25 mouse cellular contexts compared by ENCODE assay signal in the genomic region with DNA sequence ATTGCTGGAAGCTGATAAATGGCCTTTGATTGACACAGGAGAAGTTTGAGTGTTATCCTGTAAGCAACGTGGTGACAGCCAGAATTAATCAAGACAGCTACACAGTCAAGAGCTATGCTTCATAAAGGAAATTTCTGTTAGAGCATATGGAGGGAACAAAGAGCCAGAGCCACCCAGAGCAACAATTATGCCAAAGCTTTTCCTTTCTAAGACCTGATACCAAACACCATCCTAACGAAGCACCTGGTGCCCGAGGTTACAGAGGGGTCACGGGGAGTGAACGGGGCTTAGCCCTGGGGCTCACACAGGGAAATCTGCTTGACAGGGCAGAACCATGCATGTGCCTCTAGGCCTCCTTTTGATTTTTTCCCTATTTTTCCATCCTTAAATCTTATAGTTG. TPM values are rescaled to one million over a fixed set of nuclear protein-coding genes. Genes with fewer than 3 reads are reported as not detected.
A peak's percentile ranks its signal among the peaks of the same experiment; 100 is the strongest.
DNase-seq lines count a peak whose midpoint lies in the region; ATAC-seq and TF ChIP-seq lines count a peak whose summit lies in the region.
"Had no signal": no experiment of that assay in that cellular context is flagged by ENCODE, and none has a peak within 500 bp of the region (broad histone marks: within the 10 kb centered on the region; RNA-seq: fewer than 3 reads in every experiment).

No protein-coding gene starts in this region.

- H3K9ac ChIP-seq in forebrain, embryonic 12.5 days, result no peak overlapping the region
- H3K9ac ChIP-seq in forebrain, postnatal 0 days, result no peak overlapping the region
- no peak overlapping the region for H3K9ac ChIP-seq in midbrain, postnatal 0 days (replicated peaks; ENCODE audit: low read length, poor library complexity, severe bottlenecking)
- H3K9ac ChIP-seq in embryonic facial prominence, embryonic 11.5 days (replicated peaks; ENCODE audit: low read length), result no peak overlapping the region
- no peak overlapping the region for H3K9ac ChIP-seq in forebrain, embryonic 15.5 days (replicated peaks)
- H3K9ac ChIP-seq: embryonic facial prominence, embryonic 15.5 days; heart, embryonic 15.5 days; hindbrain, embryonic 13.5 days; liver, embryonic 12.5 days; liver, postnatal 0 days; midbrain, embryonic 13.5 days had no signal

- TF ChIP-seq CTCF in forebrain, postnatal 0 days (IDR thresholded peaks at IDR 0.05; ENCODE audit: low read depth), result no peak
- TF ChIP-seq CTCF in midbrain, postnatal 0 days (IDR thresholded peaks at IDR 0.05), result no peak

- H3K36me3 ChIP-seq in forebrain, embryonic 12.5 days (replicated peaks), result no peaks in the 10 kb centered on the region
- H3K36me3 ChIP-seq in forebrain, postnatal 0 days (ENCODE audit: insufficient read depth), result no peaks in the 10 kb centered on the region
- no peaks in the 10 kb centered on the region for H3K36me3 ChIP-seq in midbrain, embryonic 10.5 days
- no peaks in the 10 kb centered on the region for H3K36me3 ChIP-seq in midbrain, postnatal 0 days (ENCODE audit: insufficient read depth, low read length)
- no peaks in the 10 kb centered on the region for H3K36me3 ChIP-seq in embryonic facial prominence, embryonic 11.5 days (replicated peaks; ENCODE audit: control insufficient read depth, insufficient read depth, low read depth, low read length)
- H3K36me3 ChIP-seq in forebrain, embryonic 15.5 days, result no peaks in the 10 kb centered on the region
- H3K36me3 ChIP-seq: embryonic facial prominence, embryonic 15.5 days; heart, embryonic 15.5 days; hindbrain, embryonic 13.5 days; liver, embryonic 12.5 days; midbrain, embryonic 13.5 days had no signal

- H3K9me3 ChIP-seq in forebrain, embryonic 12.5 days, result no peaks in the 10 kb centered on the region
- H3K9me3 ChIP-seq in forebrain, postnatal 0 days (ENCODE audit: low read length), result no peaks in the 10 kb centered on the region
- no peaks in the 10 kb centered on the region for H3K9me3 ChIP-seq in midbrain, embryonic 10.5 days (replicated peaks)
- H3K9me3 ChIP-seq in midbrain, postnatal 0 days (ENCODE audit: low read length), result no peaks in the 10 kb centered on the region
- H3K9me3 ChIP-seq in embryonic facial prominence, embryonic 11.5 days (replicated peaks; ENCODE audit: control insufficient read depth, low read length), result no peaks in the 10 kb centered on the region
- H3K9me3 ChIP-seq in forebrain, embryonic 15.5 days, result no peaks in the 10 kb centered on the region
- H3K9me3 ChIP-seq: embryonic facial prominence, embryonic 15.5 days; heart, embryonic 15.5 days; hindbrain, embryonic 13.5 days; liver, embryonic 12.5 days; megakaryocyte, embryonic 14.5 days; midbrain, embryonic 13.5 days had no signal

- no peak for DNase-seq in forebrain, postnatal 0 days
- DNase-seq in midbrain, embryonic 10.5 days (ENCODE audit: low spot score), result no peak
- DNase-seq in midbrain, postnatal 0 days (ENCODE audit: low spot score), result no peak
- peak; percentile 35 for DNase-seq in embryonic facial prominence, embryonic 11.5 days (ENCODE audit: low spot score)
- DNase-seq in lung, postnatal 10 days, result no peak
- DNase-seq: adrenal gland, postnatal 25 days; cerebellum, adult 18-20 months; cerebellum, postnatal 10 days; gastrocnemius, postnatal 36 days; kidney, adult 11 months; kidney, postnatal 14 days; left cerebral cortex, postnatal 4 days; liver, postnatal 0 days; lung, postnatal 4 days; thymus, adult 2 months; thymus, postnatal 36 days had no signal

- no peak overlapping the region for H3K4me2 ChIP-seq in forebrain, embryonic 12.5 days
- no peak overlapping the region for H3K4me2 ChIP-seq in forebrain, postnatal 0 days (ENCODE audit: low read depth)
- H3K4me2 ChIP-seq in midbrain, postnatal 0 days (ENCODE audit: low read depth, low read length, poor library complexity, severe bottlenecking), result no peak overlapping the region
- no peak overlapping the region for H3K4me2 ChIP-seq in embryonic facial prominence, embryonic 11.5 days (ENCODE audit: low read depth, low read length)
- H3K4me2 ChIP-seq in forebrain, embryonic 15.5 days (replicated peaks), result no peak overlapping the region
- H3K4me2 ChIP-seq: embryonic facial prominence, embryonic 15.5 days; heart, embryonic 15.5 days; hindbrain, embryonic 13.5 days; liver, embryonic 12.5 days; midbrain, embryonic 13.5 days had no signal

- ATAC-seq in forebrain, embryonic 12.5 days (ENCODE audit: low FRiP score), result no peak
- ATAC-seq in forebrain, postnatal 0 days, result no peak
- no peak for ATAC-seq in midbrain, postnatal 0 days (ENCODE audit: low FRiP score)
- no peak for ATAC-seq in embryonic facial prominence, embryonic 11.5 days (replicated peaks; ENCODE audit: insufficient number of reproducible peaks, low FRiP score, low TSS enrichment, low read depth)
- no peak for ATAC-seq in forebrain, embryonic 15.5 days (replicated peaks)
- ATAC-seq: inflammation-experienced regulatory T-cells, adult 6 months; liver, embryonic 12.5 days; liver, postnatal 0 days; midbrain, embryonic 13.5 days had no signal

- 19% methylated on average over 5 of the region's 5 CpGs for WGBS in forebrain, embryonic 12.5 days
- 22% methylated on average over 5 of the region's 5 CpGs for WGBS in forebrain, postnatal 0 days
- WGBS in midbrain, embryonic 10.5 days, result 50% methylated on average over 5 of the region's 5 CpGs
- WGBS in midbrain, postnatal 0 days, result 38% methylated on average over 5 of the region's 5 CpGs
- WGBS in embryonic facial prominence, embryonic 11.5 days, result 45% methylated on average over 5 of the region's 5 CpGs
- 15% methylated on average over 5 of the region's 5 CpGs for WGBS in forebrain, embryonic 15.5 days

- H3K4me1 ChIP-seq in forebrain, embryonic 12.5 days, result peaks cover 34% of the 10 kb centered on the region
- H3K4me1 ChIP-seq in forebrain, postnatal 0 days (ENCODE audit: insufficient read depth), result 0 out of 2 replicates have a peak, but pooled peaks cover 5% of the 10 kb centered on the region
- peaks cover 47% of the 10 kb centered on the region for H3K4me1 ChIP-seq in midbrain, embryonic 10.5 days
- no peaks in the 10 kb centered on the region for H3K4me1 ChIP-seq in midbrain, postnatal 0 days (ENCODE audit: insufficient read depth, low read length)
- no peaks in the 10 kb centered on the region for H3K4me1 ChIP-seq in embryonic facial prominence, embryonic 11.5 days (ENCODE audit: control insufficient read depth, insufficient read depth, low read length)
- peaks cover 22% of the 10 kb centered on the region for H3K4me1 ChIP-seq in forebrain, embryonic 15.5 days

- H3K27ac ChIP-seq in forebrain, embryonic 12.5 days, result peak overlapping the region; percentile 59; the same call in 1 of the 2 replicates
- no peak overlapping the region for H3K27ac ChIP-seq in forebrain, postnatal 0 days (ENCODE audit: low read depth, low read length)
- H3K27ac ChIP-seq in midbrain, embryonic 10.5 days (replicated peaks), result peak overlapping the region; percentile 19; the same call in 1 of the 2 replicates
- no peak overlapping the region for H3K27ac ChIP-seq in midbrain, postnatal 0 days (ENCODE audit: low read depth, low read length)
- no peak overlapping the region for H3K27ac ChIP-seq in embryonic facial prominence, embryonic 11.5 days (replicated peaks; ENCODE audit: low read depth, low read length)
- peak overlapping the region; percentile 39; the same call in 1 of the 2 replicates for H3K27ac ChIP-seq in forebrain, embryonic 15.5 days (replicated peaks)
- H3K27ac ChIP-seq: embryonic facial prominence, embryonic 15.5 days; heart, embryonic 15.5 days; hindbrain, embryonic 13.5 days; liver, embryonic 12.5 days; midbrain, embryonic 13.5 days had no signal

- H3K4me3 ChIP-seq in forebrain, embryonic 12.5 days (replicated peaks), result no peak overlapping the region
- H3K4me3 ChIP-seq in forebrain, postnatal 0 days (ENCODE audit: low read depth, low read length), result no peak overlapping the region
- H3K4me3 ChIP-seq in midbrain, embryonic 10.5 days, result no peak overlapping the region
- no peak overlapping the region for H3K4me3 ChIP-seq in midbrain, postnatal 0 days (ENCODE audit: low read depth, low read length)
- H3K4me3 ChIP-seq in embryonic facial prominence, embryonic 11.5 days (ENCODE audit: low read depth, low read length), result no peak overlapping the region
- H3K4me3 ChIP-seq in forebrain, embryonic 15.5 days, result no peak overlapping the region
- H3K4me3 ChIP-seq: embryonic facial prominence, embryonic 15.5 days; heart, embryonic 15.5 days; hindbrain, embryonic 13.5 days; liver, embryonic 12.5 days; megakaryocyte, embryonic 14.5 days; midbrain, embryonic 13.5 days had no signal

- no peaks in the 10 kb centered on the region for H3K27me3 ChIP-seq in forebrain, embryonic 12.5 days
- H3K27me3 ChIP-seq in forebrain, postnatal 0 days (ENCODE audit: insufficient read depth, low read length), result no peaks in the 10 kb centered on the region
- no peaks in the 10 kb centered on the region for H3K27me3 ChIP-seq in midbrain, embryonic 10.5 days (ENCODE audit: low read depth, poor library complexity, severe bottlenecking)
- H3K27me3 ChIP-seq in midbrain, postnatal 0 days (ENCODE audit: insufficient read depth, low read length), result no peaks in the 10 kb centered on the region
- no peaks in the 10 kb centered on the region for H3K27me3 ChIP-seq in embryonic facial prominence, embryonic 11.5 days (ENCODE audit: control insufficient read depth, insufficient read depth, low read length)
- H3K27me3 ChIP-seq in forebrain, embryonic 15.5 days, result no peaks in the 10 kb centered on the region
- H3K27me3 ChIP-seq: embryonic facial prominence, embryonic 15.5 days; heart, embryonic 15.5 days; hindbrain, embryonic 13.5 days; liver, embryonic 12.5 days; megakaryocyte, embryonic 14.5 days; midbrain, embryonic 13.5 days had no signal

RNA-seq across cellular contexts. Expression of a gene that starts 3.3 kb away (rescaled TPM):
- polyA plus RNA-seq in forebrain, embryonic 12.5 days (2016; fragmentation: Nextera tagmentation; extraction: Ambion mirVana), result 6.0 and 8.3 TPM in 2 replicates
- total RNA-seq in forebrain, postnatal 0 days (2014; rRNA removed), result 3.9 and 4.6 TPM in 2 replicates
- 1.5 and 2.9 TPM in 2 replicates for polyA plus RNA-seq in forebrain, postnatal 0 days (2015; fragmentation: Nextera tagmentation; extraction: Ambion mirVana)
- 4.3 and 5.1 TPM in 2 replicates for polyA plus RNA-seq in midbrain, embryonic 10.5 days (2016; fragmentation: Nextera tagmentation; extraction: Ambion mirVana)
- total RNA-seq in midbrain, postnatal 0 days (2014; rRNA removed), result 4.2 and 7.1 TPM in 2 replicates
- polyA plus RNA-seq in midbrain, postnatal 0 days (2015; fragmentation: Nextera tagmentation; extraction: Ambion mirVana), result 1.7 and 2.0 TPM in 2 replicates
- 5.7 and 7.3 TPM in 2 replicates for polyA plus RNA-seq in embryonic facial prominence, embryonic 11.5 days (2014; fragmentation: Nextera tagmentation; extraction: Ambion mirVana)
- 5.5 and 5.7 TPM in 2 replicates for polyA plus RNA-seq in forebrain, embryonic 15.5 days (2015; fragmentation: Nextera tagmentation; extraction: Ambion mirVana)

RNA-seq across cellular contexts. Expression of a gene that starts 35.8 kb away (rescaled TPM):
- 488 and 520 TPM in 2 replicates for polyA plus RNA-seq in forebrain, embryonic 12.5 days (2016; fragmentation: Nextera tagmentation; extraction: Ambion mirVana)
- total RNA-seq in forebrain, postnatal 0 days (2014; rRNA removed), result 248 and 298 TPM in 2 replicates
- polyA plus RNA-seq in forebrain, postnatal 0 days (2015; fragmentation: Nextera tagmentation; extraction: Ambion mirVana), result 284 and 309 TPM in 2 replicates
- 302 and 314 TPM in 2 replicates for polyA plus RNA-seq in midbrain, embryonic 10.5 days (2016; fragmentation: Nextera tagmentation; extraction: Ambion mirVana)
- total RNA-seq in midbrain, postnatal 0 days (2014; rRNA removed), result 206 and 254 TPM in 2 replicates
- 273 and 320 TPM in 2 replicates for polyA plus RNA-seq in midbrain, postnatal 0 days (2015; fragmentation: Nextera tagmentation; extraction: Ambion mirVana)
- 382 and 425 TPM in 2 replicates for polyA plus RNA-seq in embryonic facial prominence, embryonic 11.5 days (2014; fragmentation: Nextera tagmentation; extraction: Ambion mirVana)
- polyA plus RNA-seq in forebrain, embryonic 15.5 days (2015; fragmentation: Nextera tagmentation; extraction: Ambion mirVana), result 290 and 317 TPM in 2 replicates

Comparison
In these comparisons a context has a peak if more than half of its experiments do, and no peak if none do; other contexts are left out.
1. H3K27ac ChIP-seq: peak in forebrain, embryonic 12.5 days (single experiment), midbrain, embryonic 10.5 days (single experiment) and forebrain, embryonic 15.5 days (single experiment); none in forebrain, postnatal 0 days (single experiment), midbrain, postnatal 0 days (single experiment) and embryonic facial prominence, embryonic 11.5 days (single experiment).